Mouse (Mus musculus): ENCODE results near the gene Tnc. TPM values are rescaled to one million over a fixed set of nuclear protein-coding genes. Genes with fewer than 3 reads are reported as not detected.

The Tnc gene
- polyA plus RNA-seq, 1 experiment from 2014 or later = 25.6 TPM

- no peak for ATAC-seq (ENCODE audit: insufficient number of reproducible peaks, low FRiP score)
- H3K4me3 ChIP-seq = no peak overlapping the region
- 79% methylated on average over 6 of the region's 6 CpGs for WGBS
- H3K9ac ChIP-seq = no peak overlapping the region
- H3K9me3 ChIP-seq (replicated peaks) = no peaks in the 10 kb centered on the region
- no peaks in the 10 kb centered on the region for H3K36me3 ChIP-seq
- H3K27ac ChIP-seq (ENCODE audit: poor library complexity, severe bottlenecking) = no peak overlapping the region
- no peaks in the 10 kb centered on the region for H3K27me3 ChIP-seq (replicated peaks)
- no peak overlapping the region for H3K4me2 ChIP-seq
- H3K4me1 ChIP-seq (replicated peaks) = no peaks in the 10 kb centered on the region
These were observed 21.2 kb downstream of the Tnc start for GRCm38 (mm10) chr4:64025591-64025990.

GRCm38 (mm10) chr4:64024041-64024779, 22.6 kb downstream of the Tnc start:
- no peaks in the 10 kb centered on the region for H3K9me3 ChIP-seq (replicated peaks)
- no peak for ATAC-seq (ENCODE audit: insufficient number of reproducible peaks, low FRiP score)
- WGBS = 37% methylated on average over 4 of the region's 4 CpGs
- H3K36me3 ChIP-seq = no peaks in the 10 kb centered on the region
- no peaks in the 10 kb centered on the region for H3K4me1 ChIP-seq (replicated peaks)
- no peak overlapping the region for H3K27ac ChIP-seq (ENCODE audit: poor library complexity, severe bottlenecking)
- H3K27me3 ChIP-seq (replicated peaks) = no peaks in the 10 kb centered on the region
- H3K4me2 ChIP-seq = no peak overlapping the region
- H3K9ac ChIP-seq = no peak overlapping the region
- H3K4me3 ChIP-seq = no peak overlapping the region

- no peak overlapping the region for H3K27ac ChIP-seq (ENCODE audit: poor library complexity, severe bottlenecking)
- H3K4me3 ChIP-seq = no peak overlapping the region
- no peak for ATAC-seq (ENCODE audit: insufficient number of reproducible peaks, low FRiP score)
- 86% methylated on average over 10 of the region's 10 CpGs for WGBS
- 0 out of 2 replicates have a peak, but pooled peaks cover 9% of the 10 kb centered on the region for H3K27me3 ChIP-seq (replicated peaks)
- H3K4me2 ChIP-seq = no peak overlapping the region
- H3K36me3 ChIP-seq = peaks cover 5% of the 10 kb centered on the region; the same call in 1 of the 2 replicates
- no peaks in the 10 kb centered on the region for H3K4me1 ChIP-seq (replicated peaks)
- no peaks in the 10 kb centered on the region for H3K9me3 ChIP-seq (replicated peaks)
- H3K9ac ChIP-seq = no peak overlapping the region
These were observed 25.8 kb downstream of the Tnc start for GRCm38 (mm10) chr4:64020930-64021589.

- Histone ChIP-seq H3K4me1 (replicated peaks) (no peaks in the 10 kb centered on the region), H3K27me3 (replicated peaks) (0 out of 2 replicates have a peak, but pooled peaks cover 9% of the 10 kb centered on the region), H3K27ac (ENCODE audit: poor library complexity, severe bottlenecking) (no peak overlapping the region), H3K4me3 (no peak overlapping the region), H3K4me2 (no peak overlapping the region), H3K36me3 (peaks cover 5% of the 10 kb centered on the region; the same call in 1 of the 2 replicates), H3K9ac (no peak overlapping the region), H3K9me3 (replicated peaks) (no peaks in the 10 kb centered on the region)
- 82% methylated on average over 8 of the region's 8 CpGs for WGBS
- ATAC-seq (ENCODE audit: insufficient number of reproducible peaks, low FRiP score) = no peak
These were observed 26.7 kb downstream of the Tnc start for GRCm38 (mm10) chr4:64020151-64020550.

- H3K36me3 ChIP-seq = no peaks in the 10 kb centered on the region
- WGBS = 24% methylated on average over 2 of the region's 2 CpGs
- H3K9me3 ChIP-seq (replicated peaks) = no peaks in the 10 kb centered on the region
- H3K4me1 ChIP-seq (replicated peaks) = no peaks in the 10 kb centered on the region
- H3K9ac ChIP-seq = no peak overlapping the region
- H3K27me3 ChIP-seq (replicated peaks) = 0 out of 2 replicates have a peak, but pooled peaks cover 6% of the 10 kb centered on the region
- ATAC-seq (ENCODE audit: insufficient number of reproducible peaks, low FRiP score) = no peak
- H3K27ac ChIP-seq (ENCODE audit: poor library complexity, severe bottlenecking) = no peak overlapping the region
- H3K4me3 ChIP-seq = no peak overlapping the region
- no peak overlapping the region for H3K4me2 ChIP-seq
These were observed 35.5 kb downstream of the Tnc start for GRCm38 (mm10) chr4:64011308-64011707.

GRCm38 (mm10) chr4:64009936-64010335, 36.9 kb downstream of the Tnc start:
- 88% methylated on average over 1 of the region's 1 CpGs for WGBS
- H3K4me2 ChIP-seq = no peak overlapping the region
- H3K9me3 ChIP-seq (replicated peaks) = no peaks in the 10 kb centered on the region
- H3K27me3 ChIP-seq (replicated peaks) = 0 out of 2 replicates have a peak, but pooled peaks cover 6% of the 10 kb centered on the region
- H3K4me3 ChIP-seq = no peak overlapping the region
- no peak overlapping the region for H3K9ac ChIP-seq
- H3K4me1 ChIP-seq (replicated peaks) = no peaks in the 10 kb centered on the region
- no peak overlapping the region for H3K27ac ChIP-seq (ENCODE audit: poor library complexity, severe bottlenecking)
- no peak for ATAC-seq (ENCODE audit: insufficient number of reproducible peaks, low FRiP score)
- no peaks in the 10 kb centered on the region for H3K36me3 ChIP-seq

GRCm38 (mm10) chr4:64005198-64005597, 41.6 kb downstream of the Tnc start:
- no peak for ATAC-seq (ENCODE audit: insufficient number of reproducible peaks, low FRiP score)
- Histone ChIP-seq H3K4me2 (no peak overlapping the region), H3K27me3 (replicated peaks) (0 out of 2 replicates have a peak, but pooled peaks cover 9% of the 10 kb centered on the region), H3K36me3 (no peaks in the 10 kb centered on the region), H3K27ac (ENCODE audit: poor library complexity, severe bottlenecking) (no peak overlapping the region), H3K4me3 (no peak overlapping the region), H3K9me3 (replicated peaks) (no peaks in the 10 kb centered on the region), H3K9ac (no peak overlapping the region), H3K4me1 (replicated peaks) (no peaks in the 10 kb centered on the region)
- WGBS = 80% methylated on average over 4 of the region's 4 CpGs

GRCm38 (mm10) chr4:64003677-64004076, 43.1 kb downstream of the Tnc start:
- no peak overlapping the region for H3K9ac ChIP-seq
- 0 out of 2 replicates have a peak, but pooled peaks cover 3% of the 10 kb centered on the region for H3K27me3 ChIP-seq (replicated peaks)
- H3K4me3 ChIP-seq = no peak overlapping the region
- H3K9me3 ChIP-seq (replicated peaks) = no peaks in the 10 kb centered on the region
- no peak for ATAC-seq (ENCODE audit: insufficient number of reproducible peaks, low FRiP score)
- no peak overlapping the region for H3K27ac ChIP-seq (ENCODE audit: poor library complexity, severe bottlenecking)
- WGBS = 46% methylated on average over 3 of the region's 3 CpGs
- H3K4me2 ChIP-seq = no peak overlapping the region
- no peaks in the 10 kb centered on the region for H3K4me1 ChIP-seq (replicated peaks)
- no peaks in the 10 kb centered on the region for H3K36me3 ChIP-seq

GRCm38 (mm10) chr4:64002168-64002567, 44.6 kb downstream of the Tnc start:
- Histone ChIP-seq H3K9me3 (replicated peaks) (no peaks in the 10 kb centered on the region), H3K4me1 (replicated peaks) (no peaks in the 10 kb centered on the region), H3K4me2 (no peak overlapping the region), H3K27ac (ENCODE audit: poor library complexity, severe bottlenecking) (no peak overlapping the region), H3K4me3 (no peak overlapping the region), H3K9ac (no peak overlapping the region), H3K36me3 (no peaks in the 10 kb centered on the region), H3K27me3 (replicated peaks) (0 out of 2 replicates have a peak, but pooled peaks cover 3% of the 10 kb centered on the region)
- ATAC-seq (ENCODE audit: insufficient number of reproducible peaks, low FRiP score) = no peak
- WGBS = 50% methylated on average over 2 of the region's 2 CpGs

- 77% methylated on average over 3 of the region's 3 CpGs for WGBS
- no peak overlapping the region for H3K27ac ChIP-seq (ENCODE audit: poor library complexity, severe bottlenecking)
- ATAC-seq (ENCODE audit: insufficient number of reproducible peaks, low FRiP score) = no peak
- H3K9me3 ChIP-seq (replicated peaks) = no peaks in the 10 kb centered on the region
- H3K4me2 ChIP-seq = no peak overlapping the region
- H3K9ac ChIP-seq = no peak overlapping the region
- no peak overlapping the region for H3K4me3 ChIP-seq
- H3K36me3 ChIP-seq = no peaks in the 10 kb centered on the region
- H3K4me1 ChIP-seq (replicated peaks) = no peaks in the 10 kb centered on the region
- H3K27me3 ChIP-seq (replicated peaks) = 0 out of 2 replicates have a peak, but pooled peaks cover 3% of the 10 kb centered on the region
These were observed 46.0 kb downstream of the Tnc start for GRCm38 (mm10) chr4:64000788-64001187.

GRCm38 (mm10) chr4:64000293-64000692, 46.5 kb downstream of the Tnc start:
- 78% methylated on average over 4 of the region's 4 CpGs for WGBS
- no peaks in the 10 kb centered on the region for H3K4me1 ChIP-seq (replicated peaks)
- ATAC-seq (ENCODE audit: insufficient number of reproducible peaks, low FRiP score) = no peak

More at GRCm38 (mm10) chr4:64000293-64000692, 46.5 kb downstream of the Tnc start:
- Histone ChIP-seq H3K4me3 (no peak overlapping the region), H3K36me3 (no peaks in the 10 kb centered on the region), H3K27me3 (replicated peaks) (0 out of 2 replicates have a peak, but pooled peaks cover 3% of the 10 kb centered on the region), H3K9ac (no peak overlapping the region), H3K4me2 (no peak overlapping the region), H3K27ac (ENCODE audit: poor library complexity, severe bottlenecking) (no peak overlapping the region), H3K9me3 (replicated peaks) (no peaks in the 10 kb centered on the region)

Measured in heart, embryonic 12.5 days (tissue).